Mouse (Mus musculus): ENCODE results near the gene Lrig1. TPM values are rescaled to one million over a fixed set of nuclear protein-coding genes. Genes with fewer than 3 reads are reported as not detected.

The Lrig1 gene
- polyA plus RNA-seq, 1 experiment, result 7.4 TPM

- Histone ChIP-seq H3K36me3 (ENCODE audit: control insufficient read depth, insufficient read depth, low read length) (no peaks in the 10 kb centered on the region), H3K4me3 (ENCODE audit: extremely low read depth, insufficient read depth, insufficient read length) (no peak overlapping the region), H3K4me1 (ENCODE audit: control insufficient read depth, insufficient read depth, insufficient read length) (peaks cover 5% of the 10 kb centered on the region; the same call in 1 of the 2 replicates), H3K27ac (ENCODE audit: insufficient read depth, low read length) (no peak overlapping the region), H3K27me3 (ENCODE audit: control insufficient read depth, insufficient read depth, low read length) (no peaks in the 10 kb centered on the region; the same call in 1 of the 2 replicates)
- no peak for DNase-seq (ENCODE audit: low read depth in 1 of 2, low spot score in 2 of 2)
- TF ChIP-seq CTCF (IDR thresholded peaks at IDR 0.05; ENCODE audit: extremely low read depth, insufficient read depth, insufficient read length, insufficient replicate concordance) (no peak), POLR2A (IDR thresholded peaks at IDR 0.05; ENCODE audit: low read depth, low read length) (no peak)
- 69% methylated on average over 3 of the region's 3 CpGs for WGBS
Observed at GRCm38 (mm10) chr6:94677448-94677847, 22.5 kb downstream of the Lrig1 start.

GRCm38 (mm10) chr6:94676840-94677239, 23.1 kb downstream of the Lrig1 start:
- H3K36me3 ChIP-seq (ENCODE audit: control insufficient read depth, insufficient read depth, low read length), result no peaks in the 10 kb centered on the region
- TF ChIP-seq POLR2A (IDR thresholded peaks at IDR 0.05; ENCODE audit: low read depth, low read length), result no peak
- TF ChIP-seq CTCF (IDR thresholded peaks at IDR 0.05; ENCODE audit: extremely low read depth, insufficient read depth, insufficient read length, insufficient replicate concordance), result no peak
- peaks cover 4% of the 10 kb centered on the region; the same call in 1 of the 2 replicates for H3K4me1 ChIP-seq (ENCODE audit: control insufficient read depth, insufficient read depth, insufficient read length)
- no peak overlapping the region for H3K4me3 ChIP-seq (ENCODE audit: extremely low read depth, insufficient read depth, insufficient read length)
- no peaks in the 10 kb centered on the region for H3K27me3 ChIP-seq (ENCODE audit: control insufficient read depth, insufficient read depth, low read length)
- DNase-seq (ENCODE audit: low read depth in 1 of 2, low spot score in 2 of 2), result no peak
- H3K27ac ChIP-seq (ENCODE audit: insufficient read depth, low read length), result no peak overlapping the region
- 71% methylated on average over 3 of the region's 3 CpGs for WGBS

GRCm38 (mm10) chr6:94676300-94676699, 23.7 kb downstream of the Lrig1 start:
- 77% methylated on average over 7 of the region's 7 CpGs for WGBS
- no peaks in the 10 kb centered on the region for H3K36me3 ChIP-seq (ENCODE audit: control insufficient read depth, insufficient read depth, low read length)
- no peak for TF ChIP-seq POLR2A (IDR thresholded peaks at IDR 0.05; ENCODE audit: low read depth, low read length)
- TF ChIP-seq CTCF (IDR thresholded peaks at IDR 0.05; ENCODE audit: extremely low read depth, insufficient read depth, insufficient read length, insufficient replicate concordance), result no peak
- H3K4me1 ChIP-seq (ENCODE audit: control insufficient read depth, insufficient read depth, insufficient read length), result peaks cover 2% of the 10 kb centered on the region; the same call in 1 of the 2 replicates
- no peak for DNase-seq (ENCODE audit: low read depth in 1 of 2, low spot score in 2 of 2)
- no peak overlapping the region for H3K4me3 ChIP-seq (ENCODE audit: extremely low read depth, insufficient read depth, insufficient read length)
- H3K27ac ChIP-seq (ENCODE audit: insufficient read depth, low read length), result no peak overlapping the region
- H3K27me3 ChIP-seq (ENCODE audit: control insufficient read depth, insufficient read depth, low read length), result no peaks in the 10 kb centered on the region

- no peaks in the 10 kb centered on the region for H3K36me3 ChIP-seq (ENCODE audit: control insufficient read depth, insufficient read depth, low read length)
- TF ChIP-seq POLR2A (IDR thresholded peaks at IDR 0.05; ENCODE audit: low read depth, low read length) (no peak), CTCF (IDR thresholded peaks at IDR 0.05; ENCODE audit: extremely low read depth, insufficient read depth, insufficient read length, insufficient replicate concordance) (no peak)
- H3K27me3 ChIP-seq (ENCODE audit: control insufficient read depth, insufficient read depth, low read length), result no peaks in the 10 kb centered on the region
- WGBS, result 36% methylated on average over 2 of the region's 2 CpGs
- peaks cover 2% of the 10 kb centered on the region; the same call in 1 of the 2 replicates for H3K4me1 ChIP-seq (ENCODE audit: control insufficient read depth, insufficient read depth, insufficient read length)
- H3K27ac ChIP-seq (ENCODE audit: insufficient read depth, low read length), result no peak overlapping the region
- H3K4me3 ChIP-seq (ENCODE audit: extremely low read depth, insufficient read depth, insufficient read length), result no peak overlapping the region
- DNase-seq (ENCODE audit: low read depth in 1 of 2, low spot score in 2 of 2), result no peak
Observed at GRCm38 (mm10) chr6:94672426-94672825, 27.5 kb downstream of the Lrig1 start.

GRCm38 (mm10) chr6:94669370-94669769, 30.6 kb downstream of the Lrig1 start:
- no peaks in the 10 kb centered on the region for H3K36me3 ChIP-seq (ENCODE audit: control insufficient read depth, insufficient read depth, low read length)
- DNase-seq (ENCODE audit: low read depth in 1 of 2, low spot score in 2 of 2), result no peak
- H3K4me3 ChIP-seq (ENCODE audit: extremely low read depth, insufficient read depth, insufficient read length), result no peak overlapping the region
- no peak overlapping the region for H3K27ac ChIP-seq (ENCODE audit: insufficient read depth, low read length)
- no peaks in the 10 kb centered on the region for H3K27me3 ChIP-seq (ENCODE audit: control insufficient read depth, insufficient read depth, low read length)
- no peaks in the 10 kb centered on the region; the same call in 1 of the 2 replicates for H3K4me1 ChIP-seq (ENCODE audit: control insufficient read depth, insufficient read depth, insufficient read length)
- TF ChIP-seq POLR2A (IDR thresholded peaks at IDR 0.05; ENCODE audit: low read depth, low read length) (no peak), CTCF (IDR thresholded peaks at IDR 0.05; ENCODE audit: extremely low read depth, insufficient read depth, insufficient read length, insufficient replicate concordance) (no peak)
- 88% methylated on average over 6 of the region's 6 CpGs for WGBS

GRCm38 (mm10) chr6:94668204-94668863, 31.6 kb downstream of the Lrig1 start:
- no peaks in the 10 kb centered on the region for H3K36me3 ChIP-seq (ENCODE audit: control insufficient read depth, insufficient read depth, low read length)
- H3K27me3 ChIP-seq (ENCODE audit: control insufficient read depth, insufficient read depth, low read length), result no peaks in the 10 kb centered on the region
- H3K4me3 ChIP-seq (ENCODE audit: extremely low read depth, insufficient read depth, insufficient read length), result no peak overlapping the region
- no peak for TF ChIP-seq POLR2A (IDR thresholded peaks at IDR 0.05; ENCODE audit: low read depth, low read length)
- no peak for TF ChIP-seq CTCF (IDR thresholded peaks at IDR 0.05; ENCODE audit: extremely low read depth, insufficient read depth, insufficient read length, insufficient replicate concordance)
- H3K4me1 ChIP-seq (ENCODE audit: control insufficient read depth, insufficient read depth, insufficient read length), result no peaks in the 10 kb centered on the region; the same call in 1 of the 2 replicates
- H3K27ac ChIP-seq (ENCODE audit: insufficient read depth, low read length), result no peak overlapping the region
- WGBS, result 89% methylated on average over 13 of the region's 13 CpGs
- DNase-seq (ENCODE audit: low read depth in 1 of 2, low spot score in 2 of 2), result no peak

GRCm38 (mm10) chr6:94667131-94667530, 32.8 kb downstream of the Lrig1 start:
- Histone ChIP-seq H3K4me3 (ENCODE audit: extremely low read depth, insufficient read depth, insufficient read length) (no peak overlapping the region), H3K36me3 (ENCODE audit: control insufficient read depth, insufficient read depth, low read length) (no peaks in the 10 kb centered on the region), H3K4me1 (ENCODE audit: control insufficient read depth, insufficient read depth, insufficient read length) (no peaks in the 10 kb centered on the region; the same call in 1 of the 2 replicates), H3K27ac (ENCODE audit: insufficient read depth, low read length) (no peak overlapping the region), H3K27me3 (ENCODE audit: control insufficient read depth, insufficient read depth, low read length) (no peaks in the 10 kb centered on the region)
- WGBS, result 83% methylated on average over 4 of the region's 4 CpGs
- TF ChIP-seq POLR2A (IDR thresholded peaks at IDR 0.05; ENCODE audit: low read depth, low read length), result no peak
- no peak for TF ChIP-seq CTCF (IDR thresholded peaks at IDR 0.05; ENCODE audit: extremely low read depth, insufficient read depth, insufficient read length, insufficient replicate concordance)
- no peak for DNase-seq (ENCODE audit: low read depth in 1 of 2, low spot score in 2 of 2)

All from spleen, adult 2 months (tissue).